Mouse (Mus musculus) kidney, postnatal 14 days (tissue): ENCODE results near the gene Atrip.
A peak's percentile ranks its signal among the peaks of the same experiment; 100 is the strongest.

Experiments used
- DNase-seq: peaks from one replicate; pipeline ENCODE4 v3.0.0; 2022; ENCODE audit warnings: mixed read lengths

The Atrip gene

DNA sequence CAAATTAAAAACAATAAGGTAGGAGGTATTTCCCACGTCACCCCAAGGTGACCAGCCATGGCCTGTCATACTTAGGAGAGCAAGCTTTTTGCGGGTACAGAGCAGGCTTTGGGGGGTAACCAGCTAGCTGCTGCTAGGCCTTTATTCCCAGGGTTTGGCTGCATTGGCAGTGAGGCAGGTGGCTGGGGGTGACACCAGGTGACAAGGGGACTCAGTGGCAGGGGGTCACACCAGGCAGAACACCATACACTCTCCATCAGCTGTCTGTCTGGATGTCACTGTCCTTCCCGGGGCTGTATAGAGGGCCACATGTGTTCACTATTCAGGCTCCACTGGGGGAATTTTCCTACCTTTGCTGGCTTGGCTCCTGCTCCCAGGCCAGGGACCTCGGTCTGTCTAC lies 17.0 kb downstream of the Atrip start:
- DNase-seq, result no peak

DNA sequence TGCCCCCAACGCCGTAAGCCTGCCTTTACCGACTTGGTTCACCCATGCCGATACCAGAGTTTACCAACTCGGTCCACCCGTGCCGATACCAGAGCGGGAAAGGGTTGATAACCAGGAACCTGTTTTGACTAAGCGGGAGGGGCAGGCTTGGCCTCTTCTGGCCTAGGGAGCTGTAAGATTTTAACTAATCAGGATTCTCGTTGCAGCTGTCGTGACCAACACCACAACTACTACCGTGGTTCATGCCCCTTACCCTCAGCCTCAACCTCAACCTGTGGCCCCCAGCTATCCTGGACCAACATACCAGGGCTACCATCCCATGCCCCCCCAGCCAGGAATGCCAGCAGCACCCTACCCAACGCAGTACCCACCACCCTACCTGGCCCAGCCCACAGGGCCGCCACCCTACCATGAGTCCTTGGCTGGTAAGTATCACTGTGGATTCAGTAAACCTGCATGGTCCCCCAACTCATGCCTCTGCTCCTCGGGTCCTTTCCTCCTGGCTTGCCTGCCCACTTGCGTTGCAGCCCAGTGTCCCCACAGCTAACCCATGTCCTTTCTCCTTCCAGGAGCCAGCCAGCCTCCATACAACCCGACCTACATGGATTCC lies 17.7 kb downstream of the Atrip start:
- DNase-seq, result no peak

DNA sequence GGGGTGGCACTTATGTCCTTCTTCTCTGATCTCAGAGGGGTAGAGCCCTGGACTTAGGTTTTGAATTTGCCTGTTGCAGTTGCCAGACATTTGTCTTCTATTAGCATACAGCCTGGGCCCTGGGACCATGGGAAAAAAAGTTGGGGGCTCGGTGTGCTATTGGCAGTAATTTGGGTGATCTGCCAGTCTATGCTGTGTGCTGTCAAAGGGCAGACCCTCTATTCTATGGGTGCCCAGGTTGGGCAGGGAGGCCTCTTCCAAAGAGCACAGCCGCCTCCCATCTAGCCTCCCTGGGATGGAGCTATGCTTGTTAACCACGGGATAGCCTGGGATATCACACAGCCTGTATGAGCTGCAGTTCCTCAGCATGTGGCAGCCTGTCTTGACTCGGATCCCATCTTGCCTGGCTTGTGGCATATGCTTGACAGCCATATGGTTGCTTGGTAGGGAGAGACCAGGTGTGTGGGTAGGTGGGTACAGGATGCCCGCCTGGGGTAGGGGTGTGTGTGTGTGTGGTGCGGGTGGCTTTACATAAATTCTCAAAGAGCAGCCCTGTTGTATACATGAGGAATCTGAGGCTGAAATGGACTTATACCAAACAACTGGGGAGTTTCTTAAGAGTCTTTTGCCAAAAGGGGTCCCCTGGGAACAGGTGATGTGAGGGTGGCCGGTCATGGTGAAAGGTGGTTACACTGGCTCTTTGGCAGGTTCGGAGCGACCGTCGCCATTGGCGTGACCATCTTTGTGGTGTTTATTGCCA lies 18.5 kb downstream of the Atrip start:
- no peak for DNase-seq

DNA sequence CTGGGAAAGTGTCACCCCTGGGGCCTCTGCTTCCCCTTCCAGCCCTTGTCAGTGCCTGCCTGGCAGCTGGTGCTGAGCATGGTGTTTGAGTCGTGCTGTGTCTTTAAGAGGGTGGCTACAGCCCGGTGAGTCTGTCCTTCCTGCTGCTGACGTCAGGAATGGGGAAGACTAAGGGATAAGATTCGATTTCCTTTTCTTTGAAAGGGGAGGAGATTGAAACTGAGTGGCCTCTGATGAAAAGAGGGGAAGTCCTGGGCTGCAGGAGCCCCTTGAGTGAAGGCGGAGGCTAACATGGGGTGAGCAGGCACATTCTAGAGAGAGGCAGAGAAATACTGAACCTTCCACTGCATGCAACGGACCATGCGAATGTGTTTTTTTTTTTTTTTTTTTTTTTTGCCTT lies 19.2 kb downstream of the Atrip start:
- DNase-seq, result peak; percentile 81

DNA sequence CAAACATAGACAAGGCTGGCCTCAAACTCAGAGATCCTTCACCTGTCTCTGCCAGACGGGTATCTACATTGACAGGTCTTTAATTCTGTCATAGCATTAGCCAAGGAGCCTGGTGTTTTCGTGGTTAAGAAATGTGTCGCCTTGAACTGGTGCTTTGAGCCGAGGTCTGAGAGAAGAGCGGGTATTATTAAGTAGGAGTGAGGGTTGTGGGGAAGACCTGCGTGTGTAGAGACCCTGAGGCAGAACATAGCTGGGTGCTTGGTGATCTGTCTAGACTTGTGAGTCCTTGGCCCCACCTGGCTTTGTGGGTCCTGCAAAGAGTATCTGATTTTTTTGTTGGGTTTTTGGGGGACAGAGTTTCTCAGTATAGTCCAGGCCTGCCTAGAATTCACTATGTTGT lies 20.1 kb downstream of the Atrip start:
- no peak for DNase-seq

DNA sequence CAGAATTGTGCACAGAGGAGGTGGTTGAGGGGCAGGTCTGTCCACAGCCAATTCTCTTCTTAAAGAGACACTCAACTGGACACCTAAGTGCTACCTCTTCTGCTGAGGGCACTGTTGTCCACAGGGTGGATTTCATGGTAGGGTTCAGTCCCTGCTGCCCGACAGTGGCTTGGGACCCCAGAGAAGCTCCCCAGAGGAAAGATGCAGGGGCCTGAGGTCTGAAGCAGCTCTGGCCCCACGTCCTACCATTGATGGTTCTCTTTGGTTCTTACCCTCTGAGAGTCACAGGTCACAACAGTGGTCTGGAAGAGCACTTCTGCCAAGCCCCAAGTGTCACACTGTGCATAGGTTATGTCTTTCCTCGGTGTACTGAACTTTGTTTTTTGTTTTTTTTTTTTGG lies 20.6 kb downstream of the Atrip start:
- DNase-seq, result no peak

DNA sequence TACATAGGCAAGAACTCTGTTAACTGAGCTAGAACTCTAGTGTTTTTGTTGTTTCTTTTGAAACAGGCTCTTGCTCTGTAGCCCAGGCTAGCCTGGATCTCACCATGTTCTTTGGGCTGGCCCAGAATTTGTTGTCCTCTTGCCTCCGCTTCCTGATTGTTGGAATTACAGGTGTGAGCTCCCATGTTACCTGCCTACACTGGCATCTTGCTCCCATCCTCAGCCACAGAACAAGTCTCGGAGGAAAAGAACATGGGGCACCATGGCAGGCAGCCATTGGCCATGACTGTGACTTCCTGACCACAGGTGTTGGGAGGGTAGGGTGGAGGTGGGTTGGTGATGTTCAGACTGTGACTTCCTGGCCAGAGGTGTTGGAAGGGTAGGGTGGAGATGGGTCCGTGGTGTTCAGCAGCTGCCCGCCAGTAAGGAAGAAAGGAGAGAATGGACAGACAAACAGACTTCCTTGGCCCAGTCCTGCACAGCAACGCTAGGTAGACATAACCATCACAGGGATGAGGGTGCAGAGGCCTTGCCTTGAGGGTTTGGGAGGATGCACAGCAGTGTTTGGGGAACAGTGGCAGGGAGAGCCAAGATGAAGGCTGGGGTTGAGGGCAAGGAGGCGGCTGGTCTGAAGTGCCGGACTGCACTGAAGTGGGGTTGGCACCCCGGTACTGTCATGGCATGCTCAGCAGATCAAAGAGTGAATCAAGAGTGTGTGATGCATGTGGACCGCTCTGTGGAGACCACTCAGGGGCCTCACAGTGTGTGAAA lies 21.2 kb downstream of the Atrip start:
- no peak for DNase-seq

DNA sequence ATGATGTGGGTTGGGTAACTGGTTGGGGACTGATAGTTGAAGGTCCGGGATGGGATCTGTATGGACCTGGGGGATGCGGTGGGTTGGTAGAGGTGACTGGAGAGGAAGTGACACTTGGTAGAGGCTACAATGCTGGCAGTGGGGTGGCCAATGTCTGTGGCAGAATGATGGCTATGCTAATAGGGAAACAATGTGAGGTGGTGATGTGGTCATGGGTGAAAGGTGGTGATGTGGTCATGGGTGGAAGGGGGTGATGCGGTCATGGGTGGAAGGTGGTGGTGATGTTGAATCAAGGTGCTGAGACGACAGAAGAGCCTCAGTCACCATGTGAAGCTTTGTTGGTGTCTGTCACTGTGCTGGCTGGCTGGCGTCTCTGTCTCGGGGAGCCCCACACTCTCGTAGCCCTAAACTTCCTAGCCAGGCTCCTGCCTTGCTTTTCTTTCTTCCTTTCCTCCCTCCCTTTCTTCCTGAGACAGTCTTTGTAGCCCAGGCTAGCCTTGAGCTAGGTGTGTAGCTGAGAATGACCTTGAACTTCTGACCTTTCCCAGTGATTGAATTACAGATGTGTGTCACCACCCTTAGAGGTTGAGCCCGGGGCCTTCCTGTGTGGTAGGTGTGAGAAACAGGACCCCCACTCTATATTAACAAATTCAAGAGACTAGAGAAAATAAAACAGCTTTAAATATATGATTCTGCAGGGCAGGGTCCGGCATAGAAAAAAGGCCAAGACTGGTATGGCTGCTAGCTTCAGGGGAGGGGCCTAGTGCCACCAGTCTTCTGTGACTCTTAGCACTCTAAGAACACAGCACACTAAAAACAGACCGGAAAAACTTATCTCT lies 22.1 kb downstream of the Atrip start:
- DNase-seq, result no peak

DNA sequence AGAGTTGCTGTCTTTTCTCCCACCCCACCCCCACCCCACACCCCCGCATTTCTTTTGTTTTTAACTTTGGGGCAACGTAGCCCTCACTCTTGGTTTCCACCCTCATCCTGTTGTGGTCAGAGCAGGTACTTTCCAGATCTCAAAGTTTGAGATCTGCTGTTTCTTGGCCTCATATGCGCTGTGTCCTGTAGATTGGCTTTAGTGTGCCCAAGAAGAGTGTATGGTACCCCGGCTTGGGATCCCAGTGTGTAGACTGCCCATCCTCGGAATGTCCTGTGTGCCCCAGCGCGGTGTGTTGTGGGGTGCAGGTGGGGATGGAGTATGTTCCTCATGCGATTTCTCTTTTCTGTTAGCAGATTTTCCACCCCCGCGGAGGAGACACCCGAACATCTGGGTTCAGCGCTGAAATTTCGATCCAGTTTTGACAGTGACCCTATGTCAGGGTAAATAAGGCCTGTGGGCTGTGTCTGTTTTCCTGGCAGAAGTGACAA lies 22.9 kb downstream of the Atrip start:
- no peak for DNase-seq

DNA sequence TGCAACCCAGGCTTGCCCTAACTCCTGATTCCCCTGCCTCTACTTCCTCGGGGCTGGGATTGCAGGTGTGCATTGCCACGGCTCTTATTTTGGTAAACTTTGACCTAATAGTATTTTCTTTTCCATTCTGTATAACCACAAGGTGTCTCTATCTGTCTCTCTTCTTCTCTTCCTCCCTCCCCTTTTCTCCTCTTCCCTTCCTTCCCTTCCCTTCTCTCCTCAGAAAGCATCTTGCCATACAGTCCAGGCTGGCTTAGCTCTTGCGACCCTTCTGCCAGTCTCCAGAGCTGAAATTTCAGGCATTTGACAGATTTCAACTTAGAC lies 23.3 kb downstream of the Atrip start:
- no peak for DNase-seq

DNA sequence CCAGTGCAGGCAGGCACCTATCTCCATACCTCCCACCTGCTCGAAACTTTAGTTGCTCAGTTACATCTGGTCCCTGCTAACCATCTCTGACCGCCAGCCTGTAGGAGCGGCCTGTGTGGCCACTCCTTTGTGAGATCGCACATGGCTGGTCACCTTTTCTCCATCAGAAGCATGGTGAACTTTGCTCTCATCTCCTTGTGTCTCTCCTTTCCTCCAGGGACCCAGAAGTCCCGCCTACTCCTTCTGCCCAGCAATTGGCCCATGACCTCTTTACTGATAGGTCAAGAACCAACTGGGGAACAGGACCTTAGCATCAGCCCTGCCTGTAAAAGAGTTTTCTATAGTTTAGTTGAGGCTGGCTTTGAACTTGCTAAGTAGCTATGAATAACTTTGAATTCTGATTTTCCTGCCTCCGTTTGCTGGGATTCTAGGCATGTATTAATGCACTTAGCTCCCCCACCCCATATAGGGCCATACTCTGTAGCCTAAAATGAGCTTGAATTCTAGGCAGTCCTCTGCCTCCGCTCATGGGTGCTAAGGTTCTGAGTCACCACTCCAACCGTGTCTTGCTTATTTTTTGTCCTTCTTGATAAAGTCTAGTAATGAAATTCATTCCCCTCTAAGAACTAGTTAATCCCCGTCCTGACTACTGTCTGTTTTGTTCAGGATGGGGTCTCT lies 23.8 kb downstream of the Atrip start:
- DNase-seq, result no peak

DNA sequence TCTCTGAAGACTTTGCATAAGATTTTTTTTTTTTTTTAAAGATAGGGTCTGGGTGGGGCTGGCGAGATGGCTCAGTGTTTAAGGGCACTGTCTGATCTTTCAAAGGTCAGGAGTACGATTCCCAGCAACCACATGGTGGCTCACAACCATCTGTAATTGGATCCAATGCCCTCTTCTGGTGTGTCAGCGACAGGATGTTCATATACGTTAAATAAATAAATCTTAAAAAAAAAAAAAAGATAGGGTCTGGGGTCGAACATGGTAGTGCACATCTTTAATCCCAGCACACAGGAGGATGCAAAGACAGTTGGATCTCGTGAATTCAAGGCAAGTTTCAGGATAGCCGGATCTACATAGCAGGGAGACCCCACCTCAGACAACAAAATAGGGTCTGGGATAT lies 24.6 kb downstream of the Atrip start:
- DNase-seq, result no peak

DNA sequence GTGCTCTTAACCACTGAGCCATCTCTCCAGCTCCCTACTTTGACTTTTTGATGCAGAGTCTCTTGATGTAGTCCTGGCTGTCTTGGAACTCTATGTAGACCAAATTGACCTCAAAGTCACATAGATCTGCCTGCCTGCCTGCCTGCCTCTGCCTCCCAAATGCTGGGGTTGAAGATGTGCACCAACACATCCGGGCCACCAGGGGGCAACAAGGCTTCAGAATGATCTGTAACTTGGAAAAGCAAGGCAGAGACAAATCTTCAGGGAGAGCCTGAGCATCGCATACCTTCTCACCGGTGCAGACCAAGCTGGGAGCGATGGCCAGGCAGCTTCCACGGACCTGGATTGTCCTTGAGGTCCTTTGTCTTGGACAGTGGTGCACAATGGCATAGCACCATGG lies 27.6 kb downstream of the Atrip start:
- DNase-seq, result peak; percentile 66

DNA sequence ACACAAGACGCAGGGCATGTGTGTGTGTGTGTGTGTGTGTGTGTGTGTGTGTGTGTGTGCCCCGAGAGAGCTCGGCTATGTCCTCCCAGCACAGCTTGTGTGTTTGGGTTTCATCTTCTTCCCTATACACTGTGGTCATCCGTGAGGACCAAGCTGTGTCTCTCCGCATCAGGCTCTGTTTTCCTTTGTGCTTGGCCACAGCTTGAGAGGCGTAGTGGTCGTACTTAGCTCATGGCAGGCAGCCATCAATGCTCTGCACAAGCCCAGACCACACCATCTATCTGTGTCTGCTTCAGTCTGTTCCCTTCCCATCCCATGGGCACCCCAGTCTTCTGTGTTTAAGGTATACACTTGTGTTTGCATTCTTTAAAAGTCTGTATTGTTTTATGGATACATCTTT lies 32.6 kb downstream of the Atrip start:
- no peak for DNase-seq

DNA sequence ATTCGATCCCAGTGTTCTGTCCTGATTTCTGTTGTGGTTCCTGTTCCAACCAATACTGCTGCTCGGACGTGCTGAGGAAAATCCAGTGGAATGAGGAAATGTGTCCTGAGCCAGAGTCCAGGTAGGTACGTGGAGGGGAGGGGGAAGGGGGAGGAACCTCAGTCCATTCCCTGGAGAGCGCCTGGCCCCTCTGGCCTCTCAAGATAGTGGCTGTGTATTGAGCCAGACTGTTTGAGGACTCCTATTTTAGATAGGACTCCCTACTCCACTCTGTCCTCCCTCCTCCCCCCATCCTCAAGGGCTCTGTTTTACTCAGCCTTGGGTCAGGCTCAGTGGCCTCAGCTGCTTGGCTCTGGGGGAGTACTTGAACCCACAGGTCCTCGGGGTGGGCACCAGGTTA lies 33.0 kb downstream of the Atrip start:
- peak; percentile 58 for DNase-seq

DNA sequence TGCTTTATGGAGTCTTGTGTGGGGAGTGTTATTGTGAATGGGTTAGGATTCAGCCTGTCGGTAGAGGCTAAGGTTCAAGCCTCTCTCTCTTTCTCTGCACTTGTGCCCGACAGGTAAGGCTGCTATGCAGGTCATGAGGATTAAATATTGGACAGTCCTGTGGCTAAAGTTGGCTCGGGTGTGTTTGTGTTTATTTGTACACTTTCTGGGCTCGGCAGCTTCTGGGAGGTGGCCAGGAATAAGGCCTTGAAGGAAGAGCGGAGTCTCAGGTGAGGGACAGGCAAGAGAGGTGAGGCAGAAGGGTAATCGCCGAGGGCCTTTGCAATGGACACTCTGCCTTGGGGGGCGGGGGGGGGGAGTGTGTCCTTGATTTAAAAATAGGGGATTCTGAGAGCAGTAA lies 33.7 kb downstream of the Atrip start:
- peak; percentile 35 for DNase-seq

DNA sequence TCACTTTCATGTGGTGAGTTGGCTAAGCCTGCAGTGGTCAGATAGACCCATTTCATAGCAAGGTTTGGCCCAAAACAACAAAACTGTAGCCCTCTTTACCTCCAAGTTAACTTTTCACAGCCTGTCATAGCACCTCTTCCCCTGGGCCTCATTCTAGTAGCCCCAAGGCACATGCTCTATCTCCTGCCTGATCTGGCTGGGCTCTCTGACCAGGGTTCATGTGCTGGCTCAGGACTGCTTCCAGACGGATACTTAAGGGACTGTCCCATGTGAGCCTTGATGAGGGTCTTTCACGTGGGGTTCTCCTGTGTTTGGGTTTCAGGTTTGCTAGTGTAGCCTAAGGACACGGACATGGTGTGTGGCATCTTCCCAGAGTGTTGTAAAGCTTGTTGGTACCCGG lies 34.2 kb downstream of the Atrip start:
- no peak for DNase-seq

DNA sequence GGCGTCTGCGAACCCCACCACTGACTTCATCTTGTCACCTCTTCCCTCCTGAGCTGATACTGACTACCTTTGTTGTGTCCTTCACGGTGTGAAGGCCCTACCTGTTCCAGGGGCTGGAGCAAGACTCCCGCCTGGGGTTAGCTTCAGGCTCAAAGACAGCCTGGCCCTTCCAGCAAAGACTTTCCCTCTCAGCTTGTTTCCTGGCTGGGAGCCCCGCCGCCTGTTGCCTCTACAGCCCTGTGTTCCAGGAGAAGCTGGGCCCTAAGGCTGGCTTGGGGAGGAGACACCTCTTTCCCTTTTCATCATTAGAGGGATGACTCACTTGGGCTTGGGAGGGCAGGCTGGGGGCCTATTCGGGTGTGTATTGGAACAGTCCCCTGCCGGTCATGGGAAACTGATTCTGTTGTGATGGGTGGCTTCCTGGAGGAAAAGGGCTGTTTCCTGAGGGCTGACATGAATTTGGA lies 35.0 kb downstream of the Atrip start:
- DNase-seq, result peak; percentile 79

DNA sequence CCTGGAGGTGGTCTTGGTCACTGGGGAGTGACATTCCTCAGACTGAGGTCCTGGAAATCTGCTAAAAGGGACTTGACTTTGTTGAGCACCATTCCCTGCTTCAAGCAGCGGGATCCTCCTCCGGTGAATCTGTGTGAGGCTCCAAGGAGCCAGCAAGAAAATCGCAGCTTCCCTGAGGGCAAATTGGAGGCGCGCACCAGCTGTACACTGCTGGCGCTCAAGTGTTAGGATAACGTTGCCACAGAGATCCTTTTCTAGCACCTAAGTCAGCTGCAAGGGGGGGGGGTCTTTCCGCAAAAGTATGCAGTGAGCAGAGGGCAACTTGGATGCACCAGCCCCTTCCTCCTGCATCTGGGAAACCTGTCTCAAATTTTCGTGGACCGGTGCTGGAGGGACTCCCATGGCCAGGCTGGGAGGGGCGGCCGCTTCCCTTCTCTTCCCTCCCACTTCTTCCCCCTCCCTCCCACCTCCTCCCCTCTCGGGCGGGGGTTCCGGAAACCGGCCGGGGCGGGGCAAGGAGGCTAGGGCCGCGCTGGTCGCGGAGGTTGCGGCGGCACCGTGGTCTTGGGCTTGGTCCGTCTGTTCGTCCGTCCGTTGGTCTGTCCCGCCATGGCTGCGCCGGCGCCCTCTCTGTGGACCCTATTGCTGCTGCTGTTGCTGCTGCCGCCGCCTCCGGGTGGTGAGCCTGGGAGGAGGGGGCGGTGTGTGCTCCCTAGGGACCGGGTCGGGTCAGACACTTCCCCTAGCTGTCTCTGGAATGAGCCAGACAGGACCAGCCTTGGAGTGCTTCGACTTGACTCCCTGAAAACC lies 35.6 kb downstream of the Atrip start, which contains the start of gene Shisa5:
Gene Shisa5 (plus strand): TSS at position 480 of the 810 bp plus-strand sequence.
- peak; percentile 89 for DNase-seq

DNA sequence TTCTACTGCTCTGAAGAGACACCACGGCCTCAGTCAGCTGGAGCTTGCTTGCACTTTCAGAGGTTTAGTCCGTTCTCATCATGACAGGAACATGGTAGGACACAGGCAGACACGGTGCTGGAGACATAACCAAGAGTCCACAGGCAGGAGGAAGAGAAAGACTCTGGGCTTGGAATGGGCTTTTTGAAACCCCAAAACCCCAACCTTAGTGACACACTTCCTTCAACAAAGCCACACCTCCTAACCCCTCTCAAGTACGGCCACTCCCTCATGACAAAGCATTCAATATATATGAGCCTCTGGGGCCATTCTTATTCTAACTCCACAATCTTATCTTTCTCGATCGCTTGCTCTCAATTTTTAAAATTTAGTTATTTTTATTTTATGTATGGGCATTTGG lies 41.5 kb downstream of the Atrip start:
- DNase-seq, result no peak

DNA sequence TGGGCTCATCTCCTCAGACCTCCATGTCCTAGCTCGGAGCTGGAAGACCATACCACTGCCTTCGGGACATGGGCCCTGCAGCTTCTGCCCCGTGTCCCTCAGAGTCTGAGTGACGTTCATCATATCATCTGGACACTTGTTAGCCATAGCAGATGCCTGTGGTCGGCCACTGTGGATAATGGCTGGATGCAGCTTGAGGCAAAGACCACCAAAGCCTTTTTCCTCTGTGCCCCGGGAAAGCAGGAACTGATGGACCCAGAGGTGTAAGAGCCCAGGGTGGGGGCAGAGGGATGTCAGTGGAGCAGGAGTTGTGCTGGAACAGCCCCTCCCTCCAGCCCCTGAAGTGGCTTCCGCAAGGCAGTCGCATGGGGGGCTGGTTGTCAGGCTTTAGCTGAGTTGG lies 42.2 kb downstream of the Atrip start:
- DNase-seq, result no peak
